Mouse (Mus musculus) heart, embryonic 14.5 days (tissue): ENCODE measurements around the gene Tulp4. TPM values are rescaled to one million over a fixed set of nuclear protein-coding genes. Genes with fewer than 3 reads are reported as not detected.

Experiments
- ATAC-seq: fragments of 200-750 bp; cut with Nextera tagmentation; 2 replicates; pipeline ENCODE4 v1.8.0; 2017; ENCODE audit warnings: low read depth, moderate TSS enrichment; ENCODE audit not compliant: insufficient number of reproducible peaks, insufficient read depth, low FRiP score
- H3K27ac ChIP-seq, 2 experiments: fragments of 200-500 bp in 1 of 2; fragments of 300-500 bp in 1 of 2; sonication (generic) in 1 of 2; replicated peaks in 1 of 2; 2 replicates each; pipeline ENCODE4 v1.5.1; 2012 to 2014; ENCODE audit warnings: low read depth in 2 of 2, low read length in 2 of 2, control low read depth in 1 of 2, mild to moderate bottlenecking in 1 of 2, mixed read lengths in 1 of 2; ENCODE audit not compliant: control insufficient read depth in 1 of 2, insufficient read depth in 1 of 2
- H3K27me3 ChIP-seq: fragments of 300-500 bp; sonication (generic); 2 replicates; pipeline ENCODE4 v1.6.1; 2014; ENCODE audit warnings: mild to moderate bottlenecking, low read length, control low read depth; ENCODE audit not compliant: control insufficient read depth, insufficient read depth
- H3K36me3 ChIP-seq: fragments of 300-500 bp; sonication (generic); 2 replicates; pipeline ENCODE4 v1.6.1; 2014; ENCODE audit warnings: mild to moderate bottlenecking, control low read depth, low read length, mixed read lengths; ENCODE audit not compliant: control insufficient read depth, insufficient read depth
- H3K4me1 ChIP-seq, 2 experiments: fragments of 200-500 bp in 1 of 2; fragments of 300-500 bp in 1 of 2; sonication (generic) in 1 of 2; 2 replicates each; pipeline ENCODE4 v1.6.1; 2012 to 2014; ENCODE audit warnings: low read length in 2 of 2, control low read depth in 1 of 2, mixed read lengths in 1 of 2; ENCODE audit not compliant: control insufficient read depth in 2 of 2, insufficient read depth in 2 of 2
- H3K4me2 ChIP-seq: fragments of 300-500 bp; sonication (generic); 2 replicates; pipeline ENCODE4 v1.6.1; 2014; ENCODE audit warnings: mild to moderate bottlenecking, low read length
- H3K4me3 ChIP-seq, 2 experiments: fragments of 200-500 bp in 1 of 2; fragments of 300-500 bp in 1 of 2; sonication (generic) in 1 of 2; 2 replicates each; pipeline ENCODE4 v1.5.1; 2012 to 2014; ENCODE audit warnings: low read length in 2 of 2, mild to moderate bottlenecking in 2 of 2, control low read depth in 1 of 2, low read depth in 1 of 2, moderate library complexity in 1 of 2; ENCODE audit not compliant: control insufficient read depth in 1 of 2, insufficient read depth in 1 of 2
- H3K9ac ChIP-seq: fragments of 300-500 bp; sonication (generic); 2 replicates; pipeline ENCODE4 v1.6.1; 2014; ENCODE audit warnings: mild to moderate bottlenecking, low read length
- H3K9me3 ChIP-seq: fragments of 300-500 bp; sonication (generic); 2 replicates; pipeline ENCODE4 v1.6.1; 2016; ENCODE audit warnings: low read length, control low read depth; ENCODE audit not compliant: control insufficient read depth
- WGBS: fragments of 180-500 bp; shearing (Covaris S2); extraction: QIAGEN DNeasy Blood & Tissue Kit; methylation state at CpG from one replicate; pipeline ENCODE4 v1.1.7; 2014; 5-methylcytosine and 5-hydroxymethylcytosine counted together
- polyA plus RNA-seq: library from polyadenylated mRNA; unstranded; fragments of >200 nt; fragmentation: Nextera tagmentation; extraction: Ambion mirVana; gene quantifications from 2 replicates; pipeline ENCODE4 v1.2.1, GENCODE M21; 2014

The Tulp4 gene
- polyA plus RNA-seq, 1 experiment from 2014 or later = 61.4 TPM

DNA sequence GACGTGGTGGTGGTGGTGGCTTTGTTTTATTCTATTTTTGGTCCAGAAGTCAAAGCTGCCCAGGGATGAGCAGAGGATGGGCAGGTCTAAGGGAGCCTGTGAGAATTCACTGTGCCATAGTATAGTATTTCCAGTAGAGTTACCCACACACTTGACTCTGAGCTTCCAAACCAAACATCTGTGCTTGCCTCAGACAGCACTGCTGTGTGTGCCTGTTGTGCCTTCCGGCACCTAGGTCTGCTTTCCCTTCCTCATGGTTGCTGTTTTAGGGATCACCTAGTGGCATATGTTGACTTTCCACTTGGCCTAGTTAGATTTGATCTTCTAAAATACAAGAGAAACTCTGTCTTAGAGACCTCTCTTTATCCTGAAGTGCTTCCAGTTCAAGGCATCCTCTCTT, 39.0 kb downstream of the Tulp4 start:
- Histone ChIP-seq H3K4me3 (no peak overlapping the region), H3K4me2 (no peak overlapping the region), H3K9me3 (no peaks in the 10 kb centered on the region), H3K27ac (no peak overlapping the region), H3K4me1 (peaks cover 2 to 8% of the 10 kb centered on the region in 2 experiments; a peak in 3 of 4 replicates), H3K9ac (no peak overlapping the region), H3K36me3 (0 out of 2 replicates have a peak, but pooled peaks cover 8% of the 10 kb centered on the region), H3K27me3 (no peaks in the 10 kb centered on the region)
- ATAC-seq = no peak
- 76% methylated on average over 2 of the region's 2 CpGs for WGBS

DNA sequence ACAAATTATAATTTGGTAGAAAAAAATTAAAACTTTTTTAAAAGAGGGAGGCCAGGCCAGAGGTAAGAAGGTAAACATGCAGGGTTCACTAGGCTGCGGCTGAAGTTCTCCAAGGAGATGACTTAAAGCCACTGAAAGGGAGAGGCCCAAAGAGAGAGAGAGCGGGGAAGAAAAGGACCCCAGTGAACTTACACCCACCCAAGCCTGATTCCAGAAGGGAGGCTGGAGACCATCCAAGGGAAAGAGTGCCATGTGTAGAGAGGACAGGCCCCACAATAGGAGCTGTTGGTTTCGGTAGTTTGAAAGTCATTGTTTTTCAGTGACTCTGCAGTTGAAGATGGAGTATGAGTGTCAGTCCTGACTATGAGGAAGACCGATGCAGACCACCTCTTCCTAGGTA, 46.7 kb downstream of the Tulp4 start:
- Histone ChIP-seq H3K9me3 (no peaks in the 10 kb centered on the region), H3K36me3 (no peaks in the 10 kb centered on the region), H3K4me2 (no peak overlapping the region), H3K4me3 (no peak overlapping the region), H3K27me3 (no peaks in the 10 kb centered on the region), H3K4me1 (peaks cover 0 to 6% of the 10 kb centered on the region in 2 experiments; a peak in 1 of 4 replicates), H3K9ac (no peak overlapping the region), H3K27ac (no peak overlapping the region)
- ATAC-seq = no peak
- 93% methylated on average over 4 of the region's 4 CpGs for WGBS

DNA sequence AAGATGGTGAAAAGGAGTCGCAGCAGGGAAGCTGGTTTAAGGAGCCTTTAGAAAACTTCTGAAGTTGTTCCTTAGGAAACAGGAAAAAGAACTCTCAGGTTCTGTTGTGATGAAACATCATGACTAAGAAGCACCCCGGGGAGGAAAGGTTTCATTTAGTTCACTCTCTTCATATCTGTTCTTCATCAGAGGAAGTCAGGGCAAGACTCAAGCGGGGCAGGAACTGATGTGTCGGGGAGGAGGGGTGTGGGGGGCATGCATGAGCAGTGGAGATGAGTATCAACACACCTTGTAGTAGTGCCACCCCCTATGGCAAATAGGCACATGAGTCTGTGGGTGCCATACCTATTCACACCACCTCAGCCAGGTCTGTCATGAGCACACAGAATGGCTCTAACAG, 47.3 kb downstream of the Tulp4 start:
- Histone ChIP-seq H3K36me3 (no peaks in the 10 kb centered on the region), H3K4me2 (no peak overlapping the region), H3K9me3 (no peaks in the 10 kb centered on the region), H3K27ac (no peak overlapping the region), H3K27me3 (no peaks in the 10 kb centered on the region), H3K9ac (no peak overlapping the region), H3K4me1 (peaks cover 0 to 6% of the 10 kb centered on the region in 2 experiments; a peak in 1 of 4 replicates), H3K4me3 (no peak overlapping the region)
- ATAC-seq = no peak
- 75% methylated on average over 4 of the region's 4 CpGs for WGBS

DNA sequence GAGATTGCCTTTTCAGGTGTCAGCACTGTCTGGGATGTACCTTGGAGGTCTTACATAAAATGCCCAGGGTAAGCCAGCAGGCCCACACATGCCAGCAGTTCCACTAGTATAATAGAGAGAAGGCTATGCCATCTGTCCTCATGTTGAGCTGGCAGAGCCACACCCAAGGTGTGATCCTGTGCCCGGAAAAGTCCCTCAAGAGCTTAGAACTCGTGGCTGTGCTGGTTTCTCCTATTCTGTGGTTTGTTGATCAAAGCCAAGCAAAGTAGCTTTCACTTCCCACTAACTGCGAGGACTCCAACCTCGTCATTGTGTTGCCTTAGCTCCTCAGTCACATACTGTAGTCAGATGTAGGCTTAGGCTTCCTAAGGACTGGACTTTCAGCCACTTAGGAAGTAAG, 48.1 kb downstream of the Tulp4 start:
- H3K9ac ChIP-seq = no peak overlapping the region
- 76% methylated on average over 4 of the region's 4 CpGs for WGBS
- H3K27ac ChIP-seq = no peak overlapping the region
- H3K36me3 ChIP-seq = no peaks in the 10 kb centered on the region
- no peak for ATAC-seq
- H3K9me3 ChIP-seq = no peaks in the 10 kb centered on the region
- H3K4me3 ChIP-seq = no peak overlapping the region
- peaks cover 0 to 6% of the 10 kb centered on the region in 2 experiments; a peak in 1 of 4 replicates for H3K4me1 ChIP-seq
- H3K4me2 ChIP-seq = no peak overlapping the region
- H3K27me3 ChIP-seq = no peaks in the 10 kb centered on the region

DNA sequence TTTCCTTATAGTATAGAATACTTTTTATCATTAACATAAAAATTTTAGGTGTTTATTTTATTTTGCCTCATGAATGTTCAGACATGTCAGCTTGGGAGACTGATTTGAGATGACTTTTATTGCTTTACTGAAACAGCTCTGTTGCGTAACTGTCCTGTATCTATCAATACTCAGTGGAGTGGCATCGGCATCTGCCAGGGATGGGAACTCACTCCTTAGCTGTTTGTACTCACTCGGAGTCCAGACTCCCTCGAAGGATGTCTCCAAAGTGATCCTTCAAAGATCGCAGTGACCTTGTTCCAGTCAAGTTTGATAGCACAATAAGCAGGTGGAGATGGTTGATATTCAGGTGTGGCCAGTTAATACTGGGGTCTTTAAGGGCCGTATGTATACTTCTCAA, 54.3 kb downstream of the Tulp4 start:
- no peaks in the 10 kb centered on the region for H3K9me3 ChIP-seq
- peaks cover 2 to 16% of the 10 kb centered on the region in 2 experiments for H3K4me1 ChIP-seq
- no peak overlapping the region for H3K4me2 ChIP-seq
- no peak overlapping the region for H3K9ac ChIP-seq
- H3K4me3 ChIP-seq = no peak overlapping the region
- H3K27me3 ChIP-seq = no peaks in the 10 kb centered on the region
- ATAC-seq = no peak
- no peak overlapping the region for H3K27ac ChIP-seq
- H3K36me3 ChIP-seq = no peaks in the 10 kb centered on the region
- WGBS = 85% methylated on average over 6 of the region's 6 CpGs

DNA sequence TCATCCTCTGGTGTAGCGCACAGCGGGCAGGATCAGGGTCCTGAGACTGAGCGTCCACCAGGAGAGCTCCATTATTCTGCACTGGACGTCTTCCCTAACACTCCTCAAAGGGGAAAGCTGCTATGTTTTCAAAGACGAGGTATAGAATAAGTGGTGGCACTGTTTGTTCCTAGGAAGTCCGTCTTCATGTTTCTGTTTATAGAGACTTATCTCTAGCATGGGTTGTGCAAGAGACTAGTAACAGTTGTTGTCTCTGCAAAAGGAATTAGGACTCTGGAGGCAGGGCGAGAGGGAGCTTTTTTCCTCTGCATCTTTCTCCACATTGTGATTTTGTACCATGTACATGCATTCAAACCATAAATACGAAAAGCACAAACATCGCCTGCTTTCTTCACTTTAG, 55.7 kb downstream of the Tulp4 start:
- Histone ChIP-seq H3K36me3 (no peaks in the 10 kb centered on the region), H3K4me3 (no peak overlapping the region), H3K4me2 (no peak overlapping the region), H3K27me3 (no peaks in the 10 kb centered on the region), H3K9ac (no peak overlapping the region), H3K4me1 (peaks cover 2 to 16% of the 10 kb centered on the region in 2 experiments), H3K27ac (no peak overlapping the region), H3K9me3 (no peaks in the 10 kb centered on the region)
- ATAC-seq = no peak
- WGBS = 54% methylated on average over 9 of the region's 9 CpGs

DNA sequence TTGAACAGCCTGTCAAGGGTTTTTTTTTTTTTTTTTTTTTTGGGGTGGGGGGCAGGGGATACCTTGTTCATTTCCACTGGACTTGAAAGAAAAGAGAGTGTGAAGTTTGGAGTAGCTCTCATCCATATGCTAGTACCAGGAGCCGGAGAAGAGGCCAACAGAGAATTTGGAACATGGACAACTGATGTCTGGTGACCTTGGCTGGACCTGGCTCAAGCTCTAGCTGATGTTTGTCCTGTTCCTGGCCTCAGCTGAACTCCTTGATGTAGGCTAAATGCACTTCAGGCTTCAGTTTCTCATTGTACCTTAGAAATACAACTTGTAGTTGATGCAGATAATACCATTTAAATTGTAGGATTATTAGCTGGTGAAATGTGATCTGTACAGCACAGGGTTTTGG, 56.5 kb downstream of the Tulp4 start:
- Histone ChIP-seq H3K27me3 (no peaks in the 10 kb centered on the region), H3K9me3 (no peaks in the 10 kb centered on the region), H3K27ac (no peak overlapping the region), H3K4me2 (no peak overlapping the region), H3K9ac (no peak overlapping the region), H3K4me1 (peaks cover 2 to 16% of the 10 kb centered on the region in 2 experiments), H3K36me3 (no peaks in the 10 kb centered on the region), H3K4me3 (no peak overlapping the region)
- no peak for ATAC-seq
- 50% methylated on average over 1 of the region's 1 CpGs for WGBS

DNA sequence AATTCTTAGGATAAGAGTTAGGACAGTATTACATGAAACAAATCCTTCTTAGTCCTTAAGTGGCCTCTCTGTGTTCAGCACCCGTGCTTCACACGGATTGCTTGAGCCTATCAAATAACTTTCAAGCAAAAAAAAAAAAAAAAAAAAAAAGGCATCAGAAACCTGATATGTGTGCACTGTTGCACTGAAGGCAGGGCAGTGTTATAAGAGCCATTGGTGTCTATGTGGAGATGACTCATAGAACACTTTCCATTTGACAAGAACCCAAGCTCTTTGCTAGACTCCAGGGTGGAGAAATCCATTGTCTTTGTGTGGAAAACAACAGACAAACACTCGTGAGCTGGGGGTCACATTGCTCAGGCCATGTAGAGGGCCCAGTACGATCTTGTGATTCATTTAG, 58.7 kb downstream of the Tulp4 start:
- no peaks in the 10 kb centered on the region for H3K9me3 ChIP-seq
- H3K27me3 ChIP-seq = no peaks in the 10 kb centered on the region
- H3K4me3 ChIP-seq = no peak overlapping the region
- H3K4me1 ChIP-seq = peaks cover 2 to 16% of the 10 kb centered on the region in 2 experiments
- H3K9ac ChIP-seq = no peak overlapping the region
- H3K27ac ChIP-seq = no peak overlapping the region
- H3K36me3 ChIP-seq = no peaks in the 10 kb centered on the region
- no peak overlapping the region for H3K4me2 ChIP-seq
- WGBS = 50% methylated on average over 4 of the region's 4 CpGs
- ATAC-seq = no peak
